Mouse (Mus musculus) lung, embryonic 14.5 days (tissue): ENCODE results near the gene Dnmt3b. TPM values are rescaled to one million over a fixed set of nuclear protein-coding genes. Genes with fewer than 3 reads are reported as not detected.
A peak's percentile ranks its signal among the peaks of the same experiment; 100 is the strongest.
"Not testable (repeated sequence)": the region's sequence is repeated elsewhere in the genome, so short reads cannot be mapped to it uniquely, and the experiment has no call there.

Experiments used
- ATAC-seq: fragments of 200-750 bp; cut with Nextera tagmentation; 2 replicates; pipeline ENCODE4 v1.8.0; 2017; ENCODE audit warnings: mild to moderate bottlenecking, moderate TSS enrichment, moderate library complexity; ENCODE audit not compliant: insufficient read depth
- DNase-seq: peaks from one replicate; pipeline ENCODE4 v3.0.0-alpha.2; 2015
- H3K27ac ChIP-seq: fragments of 300-500 bp; sonication (generic); 2 replicates; pipeline ENCODE4 v1.5.1; 2014; ENCODE audit warnings: low read depth, mild to moderate bottlenecking, moderate library complexity
- H3K27me3 ChIP-seq: fragments of 300-500 bp; sonication (generic); 2 replicates; pipeline ENCODE4 v1.6.1; 2014; ENCODE audit warnings: low read length, control low read depth; ENCODE audit not compliant: insufficient read depth
- H3K36me3 ChIP-seq: fragments of 300-500 bp; sonication (generic); 2 replicates; pipeline ENCODE4 v1.6.1; 2014; ENCODE audit warnings: control low read depth; ENCODE audit not compliant: insufficient read depth
- H3K4me1 ChIP-seq: fragments of 300-500 bp; sonication (generic); 2 replicates; pipeline ENCODE4 v1.6.1; 2014; ENCODE audit warnings: antibody characterized with exemption, control low read depth; ENCODE audit not compliant: insufficient read depth
- H3K4me2 ChIP-seq: fragments of 300-500 bp; sonication (generic); 2 replicates; pipeline ENCODE4 v1.6.1; 2014; ENCODE audit warnings: mild to moderate bottlenecking
- H3K4me3 ChIP-seq: fragments of 300-500 bp; sonication (generic); 2 replicates; pipeline ENCODE4 v1.5.1; 2014; ENCODE audit warnings: low read depth, low read length
- H3K9ac ChIP-seq: fragments of 300-500 bp; sonication (generic); 2 replicates; pipeline ENCODE4 v1.6.1; 2014
- H3K9me3 ChIP-seq: fragments of 300-500 bp; sonication (generic); 2 replicates; pipeline ENCODE4 v1.6.1; 2016; ENCODE audit warnings: low read depth, low read length, control low read depth
- CTCF ChIP-seq: IDR thresholded peaks from 2 replicates; pipeline ENCODE4 v1.5.1; 2016; ENCODE audit warnings: antibody characterized with exemption, low read depth
- WGBS: fragments of 180-500 bp; shearing (Covaris S2); extraction: QIAGEN DNeasy Blood & Tissue Kit; methylation state at CpG from one replicate; pipeline ENCODE4 v1.1.7; 2014; 5-methylcytosine and 5-hydroxymethylcytosine counted together
- polyA plus RNA-seq: library from polyadenylated mRNA; unstranded; fragments of >200 nt; fragmentation: Nextera tagmentation; extraction: Ambion mirVana; gene quantifications from 2 replicates; pipeline ENCODE4 v1.2.1, GENCODE M21; 2014

The Dnmt3b gene
- polyA plus RNA-seq, 1 experiment from 2014 or later, result 18.1 TPM

GRCm38 (mm10) chr2:153638977-153639680 lies 10.1 kb upstream of the Dnmt3b start:
- Histone ChIP-seq H3K4me2 (no peak overlapping the region), H3K9ac (no peak overlapping the region), H3K27ac (no peak overlapping the region), H3K4me3 (no peak overlapping the region), H3K27me3 (no peaks in the 10 kb centered on the region), H3K9me3 (no peaks in the 10 kb centered on the region), H3K4me1 (no peaks in the 10 kb centered on the region), H3K36me3 (no peaks in the 10 kb centered on the region)
- no peak for DNase-seq
- WGBS, result 23% methylated on average over 15 of the region's 15 CpGs
- ATAC-seq, result no peak
- no peak for TF ChIP-seq CTCF

- H3K36me3 ChIP-seq, result no peaks in the 10 kb centered on the region
- TF ChIP-seq CTCF, result no peak
- no peak overlapping the region for H3K4me2 ChIP-seq
- 13% methylated on average over 3 of the region's 3 CpGs for WGBS
- H3K4me3 ChIP-seq, result no peak overlapping the region
- H3K27ac ChIP-seq, result no peak overlapping the region
- H3K9ac ChIP-seq, result no peak overlapping the region
- no peak for ATAC-seq
- DNase-seq, result peak; percentile 4
- no peaks in the 10 kb centered on the region for H3K9me3 ChIP-seq
- no peaks in the 10 kb centered on the region for H3K4me1 ChIP-seq
- H3K27me3 ChIP-seq, result no peaks in the 10 kb centered on the region
These were observed 6.8 kb upstream of the Dnmt3b start for GRCm38 (mm10) chr2:153642496-153642895.

GRCm38 (mm10) chr2:153642999-153643398 lies 6.3 kb upstream of the Dnmt3b start:
- Histone ChIP-seq H3K36me3 (no peaks in the 10 kb centered on the region), H3K4me2 (no peak overlapping the region), H3K9me3 (no peaks in the 10 kb centered on the region), H3K27ac (no peak overlapping the region), H3K27me3 (no peaks in the 10 kb centered on the region), H3K4me1 (no peaks in the 10 kb centered on the region), H3K9ac (no peak overlapping the region), H3K4me3 (no peak overlapping the region)
- DNase-seq (no peak), ATAC-seq (no peak)
- WGBS, result 42% methylated on average over 6 of the region's 6 CpGs
- no peak for TF ChIP-seq CTCF

GRCm38 (mm10) chr2:153648773-153649297 lies 415 bp upstream of the Dnmt3b start:
- Histone ChIP-seq H3K9ac (peak overlapping the region; percentile 72), H3K9me3 (no peaks in the 10 kb centered on the region), H3K4me1 (0 out of 2 replicates have a peak, but pooled peaks cover 9% of the 10 kb centered on the region), H3K27me3 (no peaks in the 10 kb centered on the region), H3K4me2 (peak overlapping the region; percentile 93), H3K36me3 (no peaks in the 10 kb centered on the region), H3K27ac (no peak overlapping the region), H3K4me3 (peak overlapping the region; percentile 67)
- 15% methylated on average over 14 of the region's 14 CpGs for WGBS
- TF ChIP-seq CTCF, result no peak
- no peak for DNase-seq
- ATAC-seq, result peak; percentile 1; the same call in 1 of the 2 replicates

GRCm38 (mm10) chr2:153650014-153650687 lies 901 bp downstream of the Dnmt3b start:
- ATAC-seq (peak; percentile 46), DNase-seq (peak; percentile 57)
- Histone ChIP-seq H3K27ac (no peak overlapping the region), H3K27me3 (no peaks in the 10 kb centered on the region), H3K4me3 (peak overlapping the region; percentile 67), H3K36me3 (no peaks in the 10 kb centered on the region), H3K4me2 (peak overlapping the region; percentile 93), H3K9me3 (no peaks in the 10 kb centered on the region), H3K9ac (peak overlapping the region; percentile 72), H3K4me1 (0 out of 2 replicates have a peak, but pooled peaks cover 9% of the 10 kb centered on the region)
- TF ChIP-seq CTCF, result no peak
- 4% methylated on average over 28 of the region's 28 CpGs for WGBS

GRCm38 (mm10) chr2:153651681-153652080 lies 2.4 kb downstream of the Dnmt3b start:
- Histone ChIP-seq H3K9me3 (no peaks in the 10 kb centered on the region), H3K9ac (no peak overlapping the region), H3K27ac (no peak overlapping the region), H3K4me1 (0 out of 2 replicates have a peak, but pooled peaks cover 9% of the 10 kb centered on the region), H3K36me3 (no peaks in the 10 kb centered on the region), H3K27me3 (no peaks in the 10 kb centered on the region), H3K4me3 (no peak overlapping the region), H3K4me2 (no peak overlapping the region)
- no peak for DNase-seq
- TF ChIP-seq CTCF, result no peak
- ATAC-seq, result no peak
- 55% methylated on average over 3 of the region's 3 CpGs for WGBS

GRCm38 (mm10) chr2:153657659-153658058 lies 8.4 kb downstream of the Dnmt3b start:
- not testable (repeated sequence) for H3K27ac ChIP-seq, H3K4me3 ChIP-seq, H3K9ac ChIP-seq, H3K9me3 ChIP-seq, H3K4me1 ChIP-seq, DNase-seq, H3K4me2 ChIP-seq, H3K36me3 ChIP-seq, H3K27me3 ChIP-seq, ATAC-seq
- 76% methylated on average over 6 of the region's 8 CpGs for WGBS
